Mouse (Mus musculus) midbrain, embryonic 16.5 days (tissue): ENCODE results near the gene Tlx3. TPM values are rescaled to one million over a fixed set of nuclear protein-coding genes. Genes with fewer than 3 reads are reported as not detected.

Experiments
- polyA plus RNA-seq: library from polyadenylated mRNA; unstranded; fragments of >200 nt; fragmentation: Nextera tagmentation; extraction: Ambion mirVana; gene quantifications from 2 replicates; pipeline ENCODE4 v1.2.1, GENCODE M21; 2015

Tlx3 gene
- polyA plus RNA-seq, 1 experiment from 2014 or later = 0.85 TPM

Other genes with a start within 250 kb of the Tlx3 start
- gene Fgf18, start 56.2 kb downstream of the Tlx3 start, polyA plus RNA-seq = 2.7 and 4.8 TPM in 2 replicates
- 349 and 380 TPM in 2 replicates for gene Npm1, start 40.4 kb downstream of the Tlx3 start, polyA plus RNA-seq
- gene Gm12117, start 73.1 kb upstream of the Tlx3 start, polyA plus RNA-seq = not detected in 2 replicates